Mouse (Mus musculus) G1E (cell line): ENCODE results near the gene Adgre4. TPM values are rescaled to one million over a fixed set of nuclear protein-coding genes. Genes with fewer than 3 reads are reported as not detected.

Source experiments
- ATAC-seq: 2 replicates; pipeline ENCODE4 v1.8.0; 2016; ENCODE audit warnings: mild to moderate bottlenecking; ENCODE audit not compliant: insufficient number of reproducible peaks, poor library complexity, low FRiP score, severe bottlenecking; ENCODE audit errors: extremely low read depth
- DNase-seq: peaks from one replicate; pipeline ENCODE4 v3.0.0; 2012; ENCODE audit warnings: low spot score
- H3K27me3 ChIP-seq: 2 replicates; pipeline ENCODE4 v1.6.1; 2012; ENCODE audit warnings: mild to moderate bottlenecking, low read length, inconsistent platforms; ENCODE audit not compliant: insufficient read depth
- H3K36me3 ChIP-seq: replicated peaks from 2 replicates; pipeline ENCODE3; 2012; ENCODE audit warnings: mild to moderate bottlenecking, inconsistent platforms
- H3K4me1 ChIP-seq: 2 replicates; pipeline ENCODE4 v1.6.1; 2012; ENCODE audit warnings: low read depth, low read length, inconsistent platforms, mixed read lengths; ENCODE audit not compliant: insufficient read depth
- H3K4me3 ChIP-seq: 2 replicates; pipeline ENCODE4 v1.5.1; 2012; ENCODE audit warnings: low read depth, mild to moderate bottlenecking, inconsistent platforms, low read length, moderate library complexity, mixed read lengths
- H3K9me3 ChIP-seq: replicated peaks from 2 replicates; pipeline ENCODE4 v1.6.1; 2012; ENCODE audit warnings: inconsistent platforms
- CTCF ChIP-seq: IDR thresholded peaks from 2 replicates; pipeline ENCODE4 v1.5.1; 2012; ENCODE audit warnings: low read depth, low read length, inconsistent platforms, mixed read lengths
- GATA1 ChIP-seq: IDR thresholded peaks from 2 replicates; pipeline ENCODE4 v1.6.1; 2012; ENCODE audit warnings: borderline replicate concordance, low read length, inconsistent platforms, mixed read lengths
- GATA2 ChIP-seq: IDR thresholded peaks from 2 replicates; pipeline ENCODE4 v1.6.1; 2012; ENCODE audit warnings: low read depth, low read length, inconsistent platforms, borderline replicate concordance
- POLR2AphosphoS5 ChIP-seq: IDR thresholded peaks from 2 replicates; pipeline ENCODE4 v1.6.1; 2012; ENCODE audit warnings: low read depth, low read length, inconsistent platforms; ENCODE audit not compliant: insufficient replicate concordance
- TAL1 ChIP-seq: conservative IDR thresholded peaks from 2 replicates; pipeline ENCODE4 v1.6.1; 2012; ENCODE audit warnings: low read depth, low read length, inconsistent platforms, mixed read lengths
- polyA plus RNA-seq: library from polyadenylated mRNA; stranded (reverse); fragments of >175 nt; gene quantifications from 2 replicates; pipeline ENCODE4 v1.2.3, GENCODE M21; 2012
- total RNA-seq, 2 experiments: library from RNA; stranded (forward) in 1 of 2; stranded (reverse) in 1 of 2; fragments of 200-1000 nt in 1 of 2; fragments of >200 nt in 1 of 2; fragmentation: Nextera tagmentation in 1 of 2; gene quantifications; 2 replicates each; pipeline ENCODE4 v1.2.3; 2014 to 2017

Adgre4 gene
- 0.53 and 2.1 TPM in 2 replicates for total RNA-seq (2014; fragmentation: Nextera tagmentation)
- 0.70 and 1.1 TPM in 2 replicates for total RNA-seq (2017)
- 0.02 TPM in 1 of 2 replicates, not detected in the other for polyA plus RNA-seq

GRCm38 (mm10) chr17:55749786-55750185 lies at the start of gene Adgre4:
Gene Adgre4, plus strand, starts transcription at chr17:55749984.
- ATAC-seq (no peak), DNase-seq (no peak)
- Histone ChIP-seq H3K4me1 (no peaks in the 10 kb centered on the region), H3K4me3 (no peak within 1 kb of the TSS), H3K27me3 (0 out of 2 replicates have a peak, but pooled peaks cover 1% of the 10 kb centered on the region), H3K36me3 (no peaks in the 10 kb centered on the region), H3K9me3 (no peaks in the 10 kb centered on the region)
- no peak for TF ChIP-seq POLR2AphosphoS5
- TF ChIP-seq GATA1 = no peak
- no peak for TF ChIP-seq CTCF
- TF ChIP-seq GATA2 = no peak
- no peak for TF ChIP-seq TAL1

GRCm38 (mm10) chr17:55702161-55702820 lies 47.5 kb upstream of the Adgre4 start:
- Histone ChIP-seq H3K36me3 (peaks cover 57% of the 10 kb centered on the region), H3K4me3 (no peak overlapping the region), H3K9me3 (no peaks in the 10 kb centered on the region), H3K4me1 (no peaks in the 10 kb centered on the region), H3K27me3 (no peaks in the 10 kb centered on the region)
- DNase-seq (no peak), ATAC-seq (peak; percentile 70)
- 0 out of 2 replicates have a peak, but pooled peaks have one; percentile 31 for TF ChIP-seq CTCF
- TF ChIP-seq GATA1 = no peak

- Histone ChIP-seq H3K4me1 (no peaks in the 10 kb centered on the region), H3K36me3 (peaks cover 51% of the 10 kb centered on the region), H3K4me3 (no peak overlapping the region), H3K27me3 (no peaks in the 10 kb centered on the region), H3K9me3 (no peaks in the 10 kb centered on the region)
- ATAC-seq = no peak
- no peak for DNase-seq
- no peak for TF ChIP-seq TAL1
- no peak for TF ChIP-seq POLR2AphosphoS5
- no peak for TF ChIP-seq CTCF
- TF ChIP-seq GATA2 = no peak
- TF ChIP-seq GATA1 = no peak
Measured at GRCm38 (mm10) chr17:55702865-55703264, 46.9 kb upstream of the Adgre4 start.

- TF ChIP-seq GATA1 (no peak), POLR2AphosphoS5 (no peak), TAL1 (no peak), GATA2 (no peak), CTCF (no peak)
- no peaks in the 10 kb centered on the region for H3K27me3 ChIP-seq
- peak; percentile 65 for DNase-seq
- H3K4me3 ChIP-seq = peak within 1 kb of the TSS; percentile 89
- H3K9me3 ChIP-seq = no peaks in the 10 kb centered on the region
- peaks cover 5% of the 10 kb centered on the region for H3K4me1 ChIP-seq
- ATAC-seq = peak; percentile 95
- H3K36me3 ChIP-seq = peaks cover 18% of the 10 kb centered on the region
Measured at GRCm38 (mm10) chr17:55711984-55712811, 37.6 kb upstream of the Adgre4 start, which contains the start of gene Pot1b. Gene Pot1b, minus strand, starts transcription at chr17:55712628.

GRCm38 (mm10) chr17:55721270-55721669 lies 28.5 kb upstream of the Adgre4 start:
- Histone ChIP-seq H3K9me3 (no peaks in the 10 kb centered on the region), H3K27me3 (no peaks in the 10 kb centered on the region), H3K36me3 (no peaks in the 10 kb centered on the region), H3K4me3 (no peak overlapping the region), H3K4me1 (no peaks in the 10 kb centered on the region)
- ATAC-seq = no peak
- DNase-seq = no peak
- TF ChIP-seq TAL1 (no peak), POLR2AphosphoS5 (no peak)

- Histone ChIP-seq H3K4me3 (no peak overlapping the region), H3K36me3 (no peaks in the 10 kb centered on the region), H3K9me3 (no peaks in the 10 kb centered on the region), H3K27me3 (no peaks in the 10 kb centered on the region), H3K4me1 (no peaks in the 10 kb centered on the region)
- ATAC-seq (no peak), DNase-seq (no peak)
- no peak for TF ChIP-seq POLR2AphosphoS5
- TF ChIP-seq GATA2 = no peak
- no peak for TF ChIP-seq TAL1
- TF ChIP-seq CTCF = no peak
- TF ChIP-seq GATA1 = no peak
Measured at GRCm38 (mm10) chr17:55722250-55722649, 27.5 kb upstream of the Adgre4 start.
